Mouse (Mus musculus): ENCODE measurements around the gene Slc29a2. TPM values are rescaled to one million over a fixed set of nuclear protein-coding genes. Genes with fewer than 3 reads are reported as not detected.

Gene Slc29a2
- 8.7 and 9.9 TPM in 2 replicates for polyA plus RNA-seq (2016; fragmentation: Nextera tagmentation; extraction: Ambion mirVana)

GRCm38 (mm10) chr19:5023621-5024479 lies at the start of gene Slc29a2:
Gene Slc29a2, plus strand, starts transcription at chr19:5023860.
- Histone ChIP-seq H3K27ac (ENCODE audit: poor library complexity, severe bottlenecking) (peak within 1 kb of the TSS; percentile 82), H3K9me3 (replicated peaks) (no peaks in the 10 kb centered on the region), H3K36me3 (peaks cover 31% of the 10 kb centered on the region), H3K4me1 (replicated peaks) (no peaks in the 10 kb centered on the region; the same call in 1 of the 2 replicates), H3K9ac (peak within 1 kb of the TSS; percentile 82), H3K27me3 (replicated peaks) (no peaks in the 10 kb centered on the region), H3K4me3 (peak within 1 kb of the TSS; percentile 56), H3K4me2 (peak within 1 kb of the TSS; percentile 72)
- WGBS: under 1% methylated on average over 62 of the region's 62 CpGs
- peak; percentile 93 for ATAC-seq (ENCODE audit: insufficient number of reproducible peaks, low FRiP score)

- H3K4me1 ChIP-seq (replicated peaks): no peaks in the 10 kb centered on the region
- H3K27ac ChIP-seq (ENCODE audit: poor library complexity, severe bottlenecking): no peak overlapping the region
- no peaks in the 10 kb centered on the region for H3K9me3 ChIP-seq (replicated peaks)
- peaks cover 45% of the 10 kb centered on the region for H3K27me3 ChIP-seq (replicated peaks)
- H3K36me3 ChIP-seq: 0 out of 2 replicates have a peak, but pooled peaks cover 1% of the 10 kb centered on the region
- no peak overlapping the region for H3K9ac ChIP-seq
- H3K4me3 ChIP-seq: no peak overlapping the region
- no peak overlapping the region for H3K4me2 ChIP-seq
- no peak for ATAC-seq (ENCODE audit: insufficient number of reproducible peaks, low FRiP score)
These were observed 41.9 kb upstream of the Slc29a2 start for GRCm38 (mm10) chr19:4981767-4982166.

DNA sequence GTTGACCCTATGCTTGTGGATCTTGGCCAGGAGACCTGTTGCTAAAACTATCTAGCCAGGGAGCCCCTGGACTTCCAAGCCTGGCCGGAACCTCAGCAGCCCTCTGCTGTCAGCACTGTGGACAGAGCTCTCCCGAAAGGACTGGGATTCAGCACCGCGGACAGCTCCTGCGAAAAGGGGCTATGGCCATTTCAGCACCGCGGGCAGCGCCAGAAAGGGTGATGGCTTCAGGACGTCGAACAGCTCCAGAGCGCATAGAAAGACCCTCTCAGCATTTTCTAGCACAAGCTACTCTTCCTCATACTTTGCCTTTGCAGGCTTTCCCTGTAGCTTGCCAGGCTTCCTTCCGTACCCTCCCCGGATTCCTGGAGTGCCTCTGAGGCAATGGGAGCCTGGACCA lies 34.6 kb upstream of the Slc29a2 start:
- no peak overlapping the region for H3K9ac ChIP-seq
- ATAC-seq (ENCODE audit: insufficient number of reproducible peaks, low FRiP score): no peak
- 3% methylated on average over 13 of the region's 13 CpGs for WGBS
- peaks cover 38% of the 10 kb centered on the region for H3K4me1 ChIP-seq (replicated peaks)
- 0 out of 2 replicates have a peak, but pooled peaks cover 4% of the 10 kb centered on the region for H3K36me3 ChIP-seq
- H3K9me3 ChIP-seq (replicated peaks): no peaks in the 10 kb centered on the region
- no peak overlapping the region for H3K4me3 ChIP-seq
- H3K27ac ChIP-seq (ENCODE audit: poor library complexity, severe bottlenecking): no peak overlapping the region
- H3K4me2 ChIP-seq: no peak overlapping the region
- peaks cover 52% of the 10 kb centered on the region for H3K27me3 ChIP-seq (replicated peaks)

GRCm38 (mm10) chr19:4989434-4990255 lies 34.0 kb upstream of the Slc29a2 start:
- no peak overlapping the region for H3K27ac ChIP-seq (ENCODE audit: poor library complexity, severe bottlenecking)
- no peak overlapping the region for H3K9ac ChIP-seq
- WGBS: 18% methylated on average over 46 of the region's 47 CpGs
- H3K4me2 ChIP-seq: peak overlapping the region; percentile 6; the same call in 1 of the 2 replicates
- peaks cover 44% of the 10 kb centered on the region for H3K4me1 ChIP-seq (replicated peaks)
- ATAC-seq (ENCODE audit: insufficient number of reproducible peaks, low FRiP score): no peak
- H3K27me3 ChIP-seq (replicated peaks): peaks cover 45% of the 10 kb centered on the region
- no peaks in the 10 kb centered on the region for H3K9me3 ChIP-seq (replicated peaks)
- no peak overlapping the region for H3K4me3 ChIP-seq
- H3K36me3 ChIP-seq: 0 out of 2 replicates have a peak, but pooled peaks cover 4% of the 10 kb centered on the region

DNA sequence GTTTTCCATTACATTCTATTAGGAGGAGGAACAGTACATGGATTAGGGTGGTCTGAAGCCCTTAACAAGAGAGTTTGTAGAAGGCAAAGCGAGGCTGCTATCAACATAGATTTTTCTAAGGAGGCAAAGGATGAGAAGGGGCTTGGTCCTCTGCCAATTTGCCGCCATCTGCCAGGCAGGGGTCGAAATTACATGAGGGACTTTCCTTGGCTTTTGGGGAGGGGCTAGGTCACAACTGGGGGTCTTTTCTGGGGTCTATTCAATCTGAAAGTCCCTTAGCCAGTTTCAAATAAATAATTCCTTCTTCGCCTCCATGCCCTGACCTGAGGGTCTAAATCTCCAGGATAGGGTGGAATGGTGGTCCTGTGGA lies 33.4 kb upstream of the Slc29a2 start, which contains the start of gene Npas4:
TSS of gene Npas4 (minus strand) at position 61 of the 370 bp plus-strand sequence.
- Histone ChIP-seq H3K36me3 (0 out of 2 replicates have a peak, but pooled peaks cover 4% of the 10 kb centered on the region), H3K27me3 (replicated peaks) (peaks cover 39% of the 10 kb centered on the region), H3K9ac (no peak within 1 kb of the TSS; the same call in 1 of the 2 replicates), H3K4me2 (peak within 1 kb of the TSS; percentile 61), H3K4me1 (replicated peaks) (peaks cover 46% of the 10 kb centered on the region), H3K9me3 (replicated peaks) (no peaks in the 10 kb centered on the region), H3K4me3 (peak within 1 kb of the TSS; percentile 27; the same call in 1 of the 2 replicates), H3K27ac (ENCODE audit: poor library complexity, severe bottlenecking) (no peak within 1 kb of the TSS)
- no peak for ATAC-seq (ENCODE audit: insufficient number of reproducible peaks, low FRiP score)
- WGBS: 22% methylated on average over 4 of the region's 4 CpGs

- 2% methylated on average over 19 of the region's 22 CpGs for WGBS
- no peak for ATAC-seq (ENCODE audit: insufficient number of reproducible peaks, low FRiP score)
- no peak overlapping the region; the same call in 1 of the 2 replicates for H3K9ac ChIP-seq
- peak overlapping the region; percentile 27; the same call in 1 of the 2 replicates for H3K4me3 ChIP-seq
- H3K9me3 ChIP-seq (replicated peaks): no peaks in the 10 kb centered on the region
- 0 out of 2 replicates have a peak, but pooled peaks cover 4% of the 10 kb centered on the region for H3K36me3 ChIP-seq
- no peak overlapping the region for H3K27ac ChIP-seq (ENCODE audit: poor library complexity, severe bottlenecking)
- peaks cover 46% of the 10 kb centered on the region for H3K4me1 ChIP-seq (replicated peaks)
- H3K4me2 ChIP-seq: peak overlapping the region; percentile 61
- H3K27me3 ChIP-seq (replicated peaks): peaks cover 35% of the 10 kb centered on the region
These were observed 32.9 kb upstream of the Slc29a2 start for GRCm38 (mm10) chr19:4990716-4991115.

DNA sequence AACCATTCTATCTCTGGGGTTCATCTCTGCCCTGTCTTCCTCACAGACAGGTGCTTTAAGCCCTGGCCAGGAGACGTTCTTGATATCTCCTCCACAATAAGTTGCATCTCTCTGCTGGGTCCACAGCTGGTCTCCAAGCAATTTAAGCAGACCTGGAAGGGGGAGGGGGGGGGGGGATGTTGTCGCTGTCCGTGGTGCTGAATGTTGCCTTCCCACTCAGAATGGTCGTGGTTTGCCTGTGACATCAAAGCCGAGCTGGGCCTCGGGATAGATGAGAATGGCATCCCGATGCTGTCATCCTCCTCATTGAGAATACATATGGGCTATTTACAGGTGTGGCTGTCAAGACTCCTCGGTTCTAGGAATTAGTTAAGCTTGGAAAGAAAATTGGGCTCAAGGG lies 31.3 kb upstream of the Slc29a2 start:
- ATAC-seq (ENCODE audit: insufficient number of reproducible peaks, low FRiP score): no peak
- Histone ChIP-seq H3K4me1 (replicated peaks) (peaks cover 46% of the 10 kb centered on the region), H3K9ac (no peak overlapping the region), H3K9me3 (replicated peaks) (no peaks in the 10 kb centered on the region), H3K27me3 (replicated peaks) (peaks cover 25% of the 10 kb centered on the region), H3K36me3 (no peaks in the 10 kb centered on the region), H3K4me3 (no peak overlapping the region), H3K4me2 (peak overlapping the region; percentile 49), H3K27ac (ENCODE audit: poor library complexity, severe bottlenecking) (peak overlapping the region; percentile 78)
- WGBS: 11% methylated on average over 8 of the region's 8 CpGs

DNA sequence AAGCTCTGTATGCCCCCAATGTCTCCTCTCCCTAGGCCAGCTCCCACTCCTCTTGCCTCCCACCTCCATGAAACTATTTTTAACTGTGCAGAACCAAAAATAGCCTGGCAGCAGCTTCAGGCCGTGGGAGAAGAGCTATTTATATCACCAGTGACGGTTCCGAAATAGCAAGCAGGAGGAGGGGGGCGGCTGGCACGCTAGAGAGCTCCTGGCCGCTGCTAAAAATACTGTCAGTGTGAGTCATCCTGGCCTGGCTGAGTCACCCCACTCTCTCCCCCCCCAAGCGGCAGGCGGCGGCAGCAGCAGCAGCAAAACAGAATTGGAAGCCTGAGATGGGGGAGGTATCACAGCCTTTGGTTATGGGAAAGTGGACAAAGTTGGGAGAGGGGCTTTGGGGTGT lies 30.8 kb upstream of the Slc29a2 start:
- ATAC-seq (ENCODE audit: insufficient number of reproducible peaks, low FRiP score): peak; percentile 75
- Histone ChIP-seq H3K4me3 (peak overlapping the region; percentile 6; the same call in 1 of the 2 replicates), H3K9ac (peak overlapping the region; percentile 55; the same call in 1 of the 2 replicates), H3K36me3 (no peaks in the 10 kb centered on the region), H3K9me3 (replicated peaks) (no peaks in the 10 kb centered on the region), H3K4me2 (peak overlapping the region; percentile 49), H3K27me3 (replicated peaks) (peaks cover 25% of the 10 kb centered on the region), H3K4me1 (replicated peaks) (peaks cover 46% of the 10 kb centered on the region), H3K27ac (ENCODE audit: poor library complexity, severe bottlenecking) (peak overlapping the region; percentile 78)
- WGBS: 1% methylated on average over 9 of the region's 9 CpGs

GRCm38 (mm10) chr19:4994043-4994442 lies 29.6 kb upstream of the Slc29a2 start:
- H3K27ac ChIP-seq (ENCODE audit: poor library complexity, severe bottlenecking): 0 out of 2 replicates have a peak overlapping the region, but pooled peaks have one; percentile 76
- H3K36me3 ChIP-seq: no peaks in the 10 kb centered on the region
- WGBS: 59% methylated on average over 5 of the region's 5 CpGs
- no peak overlapping the region for H3K4me3 ChIP-seq
- H3K4me1 ChIP-seq (replicated peaks): peaks cover 48% of the 10 kb centered on the region
- no peaks in the 10 kb centered on the region for H3K9me3 ChIP-seq (replicated peaks)
- H3K4me2 ChIP-seq: no peak overlapping the region
- no peak overlapping the region for H3K9ac ChIP-seq
- H3K27me3 ChIP-seq (replicated peaks): peaks cover 25% of the 10 kb centered on the region
- ATAC-seq (ENCODE audit: insufficient number of reproducible peaks, low FRiP score): no peak

DNA sequence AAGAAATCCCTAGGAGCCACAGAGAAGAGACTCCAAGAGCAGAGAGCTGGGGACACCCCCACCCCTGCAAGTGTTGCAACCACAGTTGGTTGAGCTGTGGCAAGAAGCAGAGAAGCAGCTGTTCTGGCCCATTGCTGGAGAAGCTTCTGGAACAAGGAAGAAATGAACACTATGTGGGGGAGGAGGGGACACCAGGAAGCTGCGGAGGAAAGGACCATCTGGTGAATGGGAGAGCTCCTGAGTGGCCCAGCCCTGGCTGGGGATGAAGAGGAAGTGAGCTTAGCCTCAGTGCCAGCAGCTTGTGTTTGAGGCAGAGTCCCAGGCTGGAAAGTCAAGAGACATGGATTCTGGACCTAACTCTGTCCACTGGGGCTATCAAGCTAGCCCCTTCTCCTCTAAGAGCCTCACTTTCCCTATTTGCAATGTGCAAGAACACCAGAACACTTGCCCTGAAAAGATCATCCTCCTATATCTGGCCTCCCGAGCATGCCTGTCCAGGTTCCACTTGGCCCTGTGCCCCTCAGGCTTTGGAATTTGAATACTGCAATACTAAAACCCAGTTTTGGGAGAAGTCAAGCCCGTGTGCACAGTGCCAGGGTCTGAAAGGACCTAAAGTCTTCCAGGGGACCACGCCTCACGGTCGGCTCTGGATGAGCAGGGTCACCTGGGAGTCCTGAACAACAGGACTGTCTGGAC lies 24.1 kb upstream of the Slc29a2 start:
- no peak overlapping the region for H3K9ac ChIP-seq
- H3K27me3 ChIP-seq (replicated peaks): no peaks in the 10 kb centered on the region; the same call in 1 of the 2 replicates
- H3K36me3 ChIP-seq: no peaks in the 10 kb centered on the region
- peak overlapping the region; percentile 31 for H3K4me2 ChIP-seq
- H3K4me1 ChIP-seq (replicated peaks): peaks cover 23% of the 10 kb centered on the region
- 58% methylated on average over 6 of the region's 6 CpGs for WGBS
- ATAC-seq (ENCODE audit: insufficient number of reproducible peaks, low FRiP score): no peak
- H3K27ac ChIP-seq (ENCODE audit: poor library complexity, severe bottlenecking): no peak overlapping the region
- no peak overlapping the region for H3K4me3 ChIP-seq
- no peaks in the 10 kb centered on the region for H3K9me3 ChIP-seq (replicated peaks)

Measured in heart, embryonic 12.5 days (tissue).